Mouse (Mus musculus) hindbrain, embryonic 14.5 days (tissue): ENCODE measurements at regions not wholly inside any gene's neighbourhood (a gene's known extent, or its start where the extent isn't known, plus 50 kb on each side); places are given as distances from the start of the nearest gene placed in this dataset.

ENCODE experiments used
- ATAC-seq: fragments of 200-750 bp; cut with Nextera tagmentation; 2 replicates; pipeline ENCODE4 v1.8.0; 2017; ENCODE audit warnings: moderate number of reproducible peaks, mild to moderate bottlenecking, moderate TSS enrichment, moderate library complexity; ENCODE audit not compliant: low FRiP score
- DNase-seq: peaks from one replicate; pipeline ENCODE4 v3.0.0-alpha.2; 2015; ENCODE audit warnings: low spot score
- H3K27ac ChIP-seq: fragments of 300-500 bp; sonication (generic); 2 replicates; pipeline ENCODE4 v1.5.1; 2014; ENCODE audit warnings: mild to moderate bottlenecking, moderate library complexity
- H3K27me3 ChIP-seq: fragments of 300-500 bp; sonication (generic); 2 replicates; pipeline ENCODE4 v1.6.1; 2014; ENCODE audit warnings: mild to moderate bottlenecking, low read length, mixed read lengths; ENCODE audit not compliant: control insufficient read depth, insufficient read depth
- H3K36me3 ChIP-seq: fragments of 300-500 bp; sonication (generic); replicated peaks from 2 replicates; pipeline ENCODE4 v1.6.1; 2014; ENCODE audit not compliant: control insufficient read depth, insufficient read depth
- H3K4me1 ChIP-seq: fragments of 300-500 bp; sonication (generic); replicated peaks from 2 replicates; pipeline ENCODE4 v1.6.1; 2014; ENCODE audit warnings: antibody characterized with exemption, low read length, mixed read lengths; ENCODE audit not compliant: control insufficient read depth, insufficient read depth
- H3K4me2 ChIP-seq: fragments of 300-500 bp; sonication (generic); replicated peaks from 2 replicates; pipeline ENCODE4 v1.6.1; 2014; ENCODE audit warnings: mild to moderate bottlenecking, moderate library complexity
- H3K4me3 ChIP-seq: fragments of 300-500 bp; sonication (generic); replicated peaks from 2 replicates; pipeline ENCODE4 v1.5.1; 2014; ENCODE audit warnings: mild to moderate bottlenecking, low read length
- H3K9ac ChIP-seq: fragments of 300-500 bp; sonication (generic); 2 replicates; pipeline ENCODE4 v1.6.1; 2014
- H3K9me3 ChIP-seq: fragments of 300-500 bp; sonication (generic); 2 replicates; pipeline ENCODE4 v1.6.1; 2016; ENCODE audit warnings: low read length; ENCODE audit not compliant: control insufficient read depth
- WGBS: fragments of 180-500 bp; shearing (Covaris S2); extraction: QIAGEN DNeasy Blood & Tissue Kit; methylation state at CpG from one replicate; pipeline ENCODE4 v1.1.7; 2014; 5-methylcytosine and 5-hydroxymethylcytosine counted together

DNA sequence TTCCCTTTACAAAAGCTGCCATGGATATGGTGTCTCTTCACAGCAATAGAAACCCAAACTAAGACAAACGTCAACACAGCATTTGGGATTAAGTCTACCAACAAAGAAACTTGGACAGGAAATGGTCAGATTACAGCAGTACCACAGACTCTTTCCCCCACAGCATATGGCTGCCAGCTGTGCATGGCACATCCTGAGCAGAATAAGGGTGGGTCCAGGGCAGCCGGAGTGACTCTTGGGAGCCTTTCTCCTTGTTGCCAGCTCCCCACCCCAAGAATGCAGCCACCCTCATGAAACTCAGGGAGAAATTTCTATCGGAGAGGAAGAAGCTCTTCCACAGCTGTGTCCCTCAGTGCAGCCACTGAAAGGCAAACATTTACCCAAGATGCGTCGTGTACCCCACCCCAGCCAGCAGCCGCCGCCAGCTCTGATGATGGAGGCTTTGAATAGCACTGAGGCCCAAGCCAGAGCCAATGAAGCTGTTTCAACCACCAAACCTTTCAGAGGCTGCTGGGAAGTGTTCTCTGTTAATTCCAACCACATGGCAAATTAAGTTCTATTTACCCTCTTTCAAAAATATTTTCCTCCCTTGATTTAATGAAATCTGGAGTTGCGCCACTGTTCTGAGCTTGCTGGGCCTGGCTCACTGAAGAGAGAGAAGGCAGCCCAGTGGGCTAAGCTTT, 75.8 kb upstream of the Hs6st1 start:
- Histone ChIP-seq H3K4me3 (no peak overlapping the region), H3K27ac (no peak overlapping the region), H3K4me1 (no peaks in the 10 kb centered on the region), H3K9ac (no peak overlapping the region), H3K27me3 (no peaks in the 10 kb centered on the region), H3K36me3 (no peaks in the 10 kb centered on the region), H3K9me3 (peaks cover 10% of the 10 kb centered on the region), H3K4me2 (no peak overlapping the region)
- ATAC-seq (no peak), DNase-seq (no peak)
- 84% methylated on average over 8 of the region's 8 CpGs for WGBS

- Histone ChIP-seq H3K4me2 (no peak overlapping the region), H3K36me3 (no peaks in the 10 kb centered on the region), H3K9ac (no peak overlapping the region), H3K4me1 (no peaks in the 10 kb centered on the region), H3K27me3 (no peaks in the 10 kb centered on the region), H3K4me3 (no peak overlapping the region), H3K9me3 (peaks cover 10% of the 10 kb centered on the region), H3K27ac (no peak overlapping the region)
- DNase-seq = no peak
- WGBS = 67% methylated on average over 3 of the region's 3 CpGs
- ATAC-seq = no peak
Observed at GRCm38 (mm10) chr1:35992937-35993336, 75.3 kb upstream of the Hs6st1 start.

DNA sequence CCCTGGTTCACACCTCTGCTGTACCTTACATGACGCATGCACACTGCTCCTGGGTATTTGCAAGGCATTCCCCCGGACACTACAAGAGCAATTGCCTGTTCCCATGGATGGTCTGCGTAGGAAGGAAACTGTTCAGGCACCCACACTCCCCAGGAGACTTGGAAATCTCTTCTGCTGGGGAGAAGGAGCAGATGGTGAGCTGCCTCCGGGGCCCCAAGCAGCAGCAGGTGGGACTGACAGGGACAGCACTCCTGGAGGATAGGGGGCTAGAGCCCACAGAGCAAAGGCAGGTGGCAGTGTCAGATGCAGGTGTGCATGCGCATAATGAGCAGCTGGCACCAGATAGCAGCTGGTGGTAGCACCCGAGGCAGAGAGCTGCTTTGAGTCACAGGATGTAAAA, 72.5 kb upstream of the Hs6st1 start:
- DNase-seq = no peak
- no peak for ATAC-seq
- Histone ChIP-seq H3K4me3 (no peak overlapping the region), H3K9ac (no peak overlapping the region), H3K9me3 (no peaks in the 10 kb centered on the region), H3K27me3 (no peaks in the 10 kb centered on the region), H3K4me2 (no peak overlapping the region), H3K4me1 (no peaks in the 10 kb centered on the region), H3K36me3 (no peaks in the 10 kb centered on the region), H3K27ac (no peak overlapping the region)
- whole genome bisulfite sequencing = 72% methylated on average over 6 of the region's 6 CpGs

DNA sequence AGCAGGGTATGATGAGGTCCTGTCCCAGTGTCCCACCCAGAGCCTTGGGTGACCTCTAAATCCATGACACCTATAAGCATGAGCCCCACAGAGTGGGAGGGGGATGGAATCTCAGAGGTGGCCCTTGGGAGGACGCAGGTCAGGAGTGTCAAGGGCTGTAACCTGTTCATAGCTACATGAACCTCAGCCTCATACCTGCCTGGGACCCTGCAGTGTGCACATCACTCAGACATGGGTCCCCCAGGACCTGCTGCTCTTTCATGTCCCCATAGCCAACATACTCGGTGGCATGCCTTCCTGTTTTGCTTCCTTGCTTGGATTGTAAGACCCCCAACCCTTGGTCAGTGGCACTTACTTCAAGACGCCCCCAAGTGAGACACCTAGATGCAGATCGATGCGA, 66.9 kb upstream of the Hs6st1 start:
- Histone ChIP-seq H3K4me2 (no peak overlapping the region), H3K9me3 (no peaks in the 10 kb centered on the region), H3K36me3 (no peaks in the 10 kb centered on the region), H3K27ac (no peak overlapping the region), H3K9ac (no peak overlapping the region), H3K4me1 (no peaks in the 10 kb centered on the region), H3K27me3 (no peaks in the 10 kb centered on the region), H3K4me3 (no peak overlapping the region)
- WGBS = 90% methylated on average over 5 of the region's 5 CpGs
- DNase-seq = no peak
- ATAC-seq = no peak

DNA sequence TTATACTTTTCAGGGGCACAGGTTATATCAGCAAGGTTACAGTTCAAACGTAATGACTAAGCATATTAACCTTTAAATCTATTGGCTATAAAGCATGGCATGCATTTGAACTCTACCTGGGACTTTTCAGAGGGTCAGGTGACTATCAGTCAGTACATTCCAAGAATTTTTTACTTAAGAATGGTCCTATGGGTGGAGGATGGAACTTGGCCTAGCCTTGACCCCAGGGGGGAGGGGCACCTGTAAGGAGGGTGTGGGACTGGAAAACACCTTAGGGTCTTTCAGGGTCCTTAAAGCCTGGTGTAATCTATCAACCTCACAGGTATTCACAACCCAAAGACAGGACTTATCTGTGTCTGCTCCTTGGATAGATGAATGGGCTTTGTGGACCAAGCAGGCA, 66.4 kb upstream of the Hs6st1 start:
- no peaks in the 10 kb centered on the region for H3K36me3 ChIP-seq
- H3K4me3 ChIP-seq = no peak overlapping the region
- DNase-seq (no peak), ATAC-seq (no peak)
- WGBS = 98% methylated on average over 1 of the region's 1 CpGs
- H3K27ac ChIP-seq = no peak overlapping the region
- no peak overlapping the region for H3K9ac ChIP-seq
- H3K27me3 ChIP-seq = no peaks in the 10 kb centered on the region
- H3K4me2 ChIP-seq = no peak overlapping the region
- no peaks in the 10 kb centered on the region for H3K9me3 ChIP-seq
- no peaks in the 10 kb centered on the region for H3K4me1 ChIP-seq

- WGBS = 11% methylated on average over 9 of the region's 9 CpGs
- Histone ChIP-seq H3K9me3 (no peaks in the 10 kb centered on the region), H3K9ac (no peak overlapping the region), H3K4me2 (no peak overlapping the region), H3K36me3 (no peaks in the 10 kb centered on the region), H3K4me1 (no peaks in the 10 kb centered on the region), H3K27me3 (no peaks in the 10 kb centered on the region), H3K4me3 (no peak overlapping the region), H3K27ac (0 out of 2 replicates have a peak overlapping the region, but pooled peaks have one; percentile 26)
- DNase-seq = peak; percentile 25
- peak; percentile 66; the same call in 1 of the 2 replicates for ATAC-seq
Observed at GRCm38 (mm10) chr1:36003592-36003991, 64.6 kb upstream of the Hs6st1 start.

DNA sequence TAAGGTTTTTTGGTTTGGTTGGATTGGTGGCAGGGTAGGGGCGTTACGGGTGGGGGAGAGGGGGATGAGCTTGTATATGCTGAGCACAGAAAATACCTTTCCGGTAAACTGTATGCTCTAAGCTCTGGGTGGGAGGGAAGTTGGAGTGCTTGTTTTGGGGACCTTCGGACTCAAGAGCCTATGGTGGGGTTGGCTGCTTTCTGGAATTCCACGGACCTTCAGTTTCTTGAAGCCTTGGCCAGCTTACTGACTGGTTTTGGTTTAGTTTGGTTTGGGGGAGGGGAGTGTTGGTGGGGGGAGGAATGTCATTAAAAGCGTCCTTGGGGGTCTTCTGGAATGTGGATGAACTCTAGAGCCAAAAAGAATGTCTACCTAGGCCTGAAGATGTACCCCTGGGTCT, 59.6 kb upstream of the Hs6st1 start:
- Histone ChIP-seq H3K4me1 (no peaks in the 10 kb centered on the region), H3K27ac (no peak overlapping the region), H3K9me3 (no peaks in the 10 kb centered on the region), H3K9ac (no peak overlapping the region), H3K4me3 (no peak overlapping the region), H3K27me3 (no peaks in the 10 kb centered on the region), H3K36me3 (no peaks in the 10 kb centered on the region), H3K4me2 (no peak overlapping the region)
- no peak for DNase-seq
- 94% methylated on average over 6 of the region's 6 CpGs for WGBS
- ATAC-seq = no peak

DNA sequence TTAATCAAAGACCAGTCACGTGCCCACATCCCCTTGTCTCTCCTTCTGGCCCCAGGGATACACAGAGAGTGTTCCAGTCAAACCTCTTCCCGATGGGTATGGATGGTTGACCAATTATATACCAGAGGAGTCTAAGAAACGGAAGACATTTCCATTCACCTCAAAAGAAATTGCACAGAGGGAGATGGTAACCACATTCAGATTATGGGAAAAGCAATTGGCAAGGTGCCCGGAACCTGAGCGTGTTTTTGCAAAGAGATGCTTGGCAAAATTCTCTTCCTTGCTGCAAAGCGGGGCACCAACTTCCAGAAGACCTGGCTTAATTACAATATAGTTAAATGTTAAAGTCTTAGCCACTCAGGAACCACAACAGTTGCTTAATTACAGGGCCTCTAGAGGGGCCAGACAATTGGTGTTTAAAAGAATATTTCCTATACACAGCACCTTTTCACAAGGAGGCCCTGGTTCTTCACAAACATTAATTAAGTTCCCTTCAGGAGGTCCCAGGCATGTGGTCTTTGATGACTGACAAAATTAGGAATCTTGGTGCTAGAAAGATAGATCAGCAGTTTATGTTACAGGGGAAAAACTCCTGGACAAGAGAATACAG, 59.1 kb upstream of the Hs6st1 start:
- WGBS = 63% methylated on average over 6 of the region's 6 CpGs

GRCm38 (mm10) chr1:36010151-36010550, 58.0 kb upstream of the Hs6st1 start:
- Histone ChIP-seq H3K36me3 (no peaks in the 10 kb centered on the region), H3K9me3 (no peaks in the 10 kb centered on the region), H3K9ac (no peak overlapping the region), H3K4me3 (no peak overlapping the region), H3K4me2 (no peak overlapping the region), H3K4me1 (no peaks in the 10 kb centered on the region), H3K27ac (no peak overlapping the region), H3K27me3 (no peaks in the 10 kb centered on the region)
- WGBS = 85% methylated on average over 7 of the region's 7 CpGs
- DNase-seq (no peak), ATAC-seq (no peak)

More for the DNA sequence above, 59.1 kb upstream of the Hs6st1 start:
- DNase-seq (no peak), ATAC-seq (no peak)
- Histone ChIP-seq H3K4me1 (no peaks in the 10 kb centered on the region), H3K4me2 (no peak overlapping the region), H3K36me3 (no peaks in the 10 kb centered on the region), H3K9me3 (no peaks in the 10 kb centered on the region), H3K27ac (no peak overlapping the region), H3K4me3 (no peak overlapping the region), H3K9ac (no peak overlapping the region), H3K27me3 (no peaks in the 10 kb centered on the region)
